Mouse (Mus musculus) lung, postnatal 0 days (tissue): ENCODE results near the gene Steap4. TPM values are rescaled to one million over a fixed set of nuclear protein-coding genes. Genes with fewer than 3 reads are reported as not detected.
"Not testable (repeated sequence)": the region's sequence is repeated elsewhere in the genome, so short reads cannot be mapped to it uniquely, and the experiment has no call there.

Experiments used
- ATAC-seq: fragments of 200-750 bp; cut with Nextera tagmentation; 2 replicates; pipeline ENCODE4 v1.8.0; 2017; ENCODE audit warnings: moderate library complexity
- DNase-seq: peaks from one replicate; pipeline ENCODE4 v3.0.0-alpha.2; 2016; ENCODE audit warnings: low spot score
- H3K27ac ChIP-seq: fragments of 300-500 bp; sonication (generic); 2 replicates; pipeline ENCODE4 v1.5.1; 2014; ENCODE audit warnings: antibody characterized with exemption, mild to moderate bottlenecking, low read length, mixed read lengths
- H3K27me3 ChIP-seq: fragments of 300-500 bp; sonication (generic); replicated peaks from 2 replicates; pipeline ENCODE4 v1.6.1; 2014; ENCODE audit warnings: low read length, mixed read lengths; ENCODE audit not compliant: insufficient read depth
- H3K36me3 ChIP-seq: fragments of 300-500 bp; sonication (generic); 2 replicates; pipeline ENCODE4 v1.6.1; 2014; ENCODE audit warnings: low read length, mixed read lengths; ENCODE audit not compliant: insufficient read depth
- H3K4me1 ChIP-seq: fragments of 300-500 bp; sonication (generic); 2 replicates; pipeline ENCODE4 v1.6.1; 2014; ENCODE audit warnings: antibody characterized with exemption, low read depth, low read length, mixed read lengths; ENCODE audit not compliant: insufficient read depth
- H3K4me2 ChIP-seq: fragments of 300-500 bp; sonication (generic); replicated peaks from 2 replicates; pipeline ENCODE4 v1.6.1; 2014; ENCODE audit warnings: low read depth, mild to moderate bottlenecking, low read length, moderate library complexity, mixed read lengths
- H3K4me3 ChIP-seq: fragments of 300-500 bp; sonication (generic); 2 replicates; pipeline ENCODE4 v1.5.1; 2014; ENCODE audit warnings: low read depth, low read length
- H3K9ac ChIP-seq: fragments of 300-500 bp; sonication (generic); replicated peaks from 2 replicates; pipeline ENCODE4 v1.6.1; 2014; ENCODE audit warnings: low read depth, mild to moderate bottlenecking
- H3K9me3 ChIP-seq: fragments of 300-500 bp; sonication (generic); 2 replicates; pipeline ENCODE4 v1.6.1; 2016; ENCODE audit warnings: low read length, mixed read lengths
- CTCF ChIP-seq: IDR thresholded peaks from 2 replicates; pipeline ENCODE4 v1.5.1; 2016; ENCODE audit warnings: antibody characterized with exemption, mild to moderate bottlenecking
- EP300 ChIP-seq: IDR thresholded peaks from 2 replicates; pipeline ENCODE4 v1.6.1; 2016; ENCODE audit warnings: antibody characterized with exemption, mild to moderate bottlenecking, control low read depth
- WGBS: fragments of 180-500 bp; shearing (Covaris S2); extraction: QIAGEN DNeasy Blood & Tissue Kit; methylation state at CpG from one replicate; pipeline ENCODE4 v1.1.7; 2014; 5-methylcytosine and 5-hydroxymethylcytosine counted together
- polyA plus RNA-seq: library from polyadenylated mRNA; unstranded; fragments of >200 nt; fragmentation: Nextera tagmentation; extraction: Ambion mirVana; gene quantifications from 2 replicates; pipeline ENCODE4 v1.2.1, GENCODE M21; 2015

Gene Steap4
- polyA plus RNA-seq, 1 experiment from 2014 or later, result 6.4 TPM

DNA sequence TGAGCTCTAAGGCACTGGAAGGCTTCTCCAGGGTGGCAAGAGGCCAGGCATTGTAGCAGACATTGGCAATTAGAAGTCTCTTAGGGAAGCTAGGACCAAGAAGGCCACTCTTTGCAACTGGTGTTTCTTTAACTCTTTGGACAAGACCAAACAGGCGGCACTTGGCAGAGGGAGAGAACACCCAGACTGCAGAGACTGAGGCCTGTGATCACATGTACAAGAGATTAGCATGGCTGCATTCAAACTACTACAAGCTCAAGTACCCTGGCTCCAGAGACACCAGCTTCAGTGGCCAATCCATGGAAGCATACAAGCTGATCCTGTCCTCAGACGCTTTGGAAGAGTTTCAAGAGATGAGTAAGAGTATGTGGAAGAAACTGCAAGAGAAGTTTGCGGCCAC lies 36.6 kb upstream of the Steap4 start:
- WGBS, result 77% methylated on average over 3 of the region's 3 CpGs
- H3K4me3 ChIP-seq, result no peak overlapping the region
- H3K27ac ChIP-seq, result no peak overlapping the region
- H3K4me2 ChIP-seq, result no peak overlapping the region
- H3K27me3 ChIP-seq, result no peaks in the 10 kb centered on the region
- H3K36me3 ChIP-seq, result no peaks in the 10 kb centered on the region
- H3K9ac ChIP-seq, result no peak overlapping the region
- no peaks in the 10 kb centered on the region for H3K4me1 ChIP-seq
- ATAC-seq (no peak), DNase-seq (no peak)
- no peaks in the 10 kb centered on the region for H3K9me3 ChIP-seq
- TF ChIP-seq EP300, result no peak

DNA sequence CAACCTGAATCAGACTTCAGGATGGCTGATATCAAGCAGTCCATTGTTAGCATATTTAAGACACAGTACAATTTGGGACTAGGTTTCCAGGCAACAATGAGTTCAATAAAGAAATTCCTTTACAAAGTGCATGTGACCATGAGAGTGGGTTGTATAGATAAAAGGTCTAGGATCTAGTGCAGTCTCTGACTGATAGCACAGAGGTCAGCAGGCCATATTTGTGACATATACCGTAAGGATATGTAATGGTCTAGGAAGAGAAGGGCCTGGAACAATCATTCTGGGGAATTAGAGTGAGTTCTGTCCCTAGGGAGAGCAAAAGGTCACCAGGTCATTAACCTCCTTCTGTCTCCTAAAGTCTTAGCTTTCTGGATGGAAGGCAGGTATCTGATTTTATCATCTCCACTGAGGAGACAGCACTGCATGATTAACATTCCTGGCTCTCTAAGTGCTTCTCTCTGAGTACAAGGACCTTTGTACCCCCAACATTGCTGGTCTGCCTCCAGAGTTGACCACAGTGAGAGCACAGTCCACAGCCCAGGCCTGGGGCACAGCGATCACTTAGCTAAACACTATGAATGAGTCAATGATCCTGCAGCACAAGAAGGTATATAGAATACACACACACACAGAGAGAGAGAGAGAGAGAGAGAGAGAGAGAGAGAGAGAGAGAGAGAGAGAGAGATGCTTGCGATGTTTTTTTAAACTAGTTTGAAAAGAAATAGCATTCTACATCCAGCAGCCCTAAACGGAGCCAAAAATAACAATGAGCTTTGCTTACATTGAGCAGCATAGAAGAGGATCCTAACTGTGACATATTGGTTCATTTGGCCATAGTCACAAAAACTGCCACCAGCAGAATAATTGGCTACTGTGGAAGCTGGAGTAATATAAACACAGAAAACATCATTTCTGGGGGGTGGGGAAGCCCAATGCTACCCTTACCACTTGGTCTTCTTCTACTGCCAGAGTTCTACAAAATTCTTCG lies 27.7 kb upstream of the Steap4 start:
- TF ChIP-seq EP300 (no peak), CTCF (no peak)
- no peak overlapping the region for H3K4me2 ChIP-seq
- no peak for DNase-seq
- H3K4me1 ChIP-seq, result no peaks in the 10 kb centered on the region
- no peak overlapping the region for H3K27ac ChIP-seq
- no peaks in the 10 kb centered on the region for H3K9me3 ChIP-seq
- H3K27me3 ChIP-seq, result no peaks in the 10 kb centered on the region
- no peak overlapping the region for H3K4me3 ChIP-seq
- 48% methylated on average over 5 of the region's 5 CpGs for WGBS
- H3K36me3 ChIP-seq, result no peaks in the 10 kb centered on the region
- ATAC-seq, result no peak
- H3K9ac ChIP-seq, result no peak overlapping the region

DNA sequence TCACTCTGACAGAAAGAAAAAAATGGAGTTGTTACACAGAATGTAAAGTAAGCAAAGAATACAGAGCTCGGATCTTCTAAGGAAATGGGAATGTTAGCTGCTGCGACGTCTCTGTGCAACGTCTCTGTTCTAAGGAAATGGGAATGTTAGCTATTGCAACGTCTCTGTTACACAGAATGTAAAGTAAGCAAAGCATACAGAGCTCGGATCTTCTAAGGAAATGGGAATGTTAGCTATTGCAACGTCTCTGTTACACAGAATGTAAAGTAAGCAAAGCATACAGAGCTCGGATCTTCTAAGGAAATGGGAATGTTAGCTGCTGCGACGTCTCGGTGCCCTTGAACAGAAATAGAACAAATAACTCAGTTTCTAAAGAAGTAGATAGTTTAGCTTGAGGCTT lies 26.8 kb upstream of the Steap4 start:
- not testable (repeated sequence) for H3K9ac ChIP-seq, H3K4me2 ChIP-seq, H3K27ac ChIP-seq, H3K4me3 ChIP-seq, ATAC-seq, H3K9me3 ChIP-seq, H3K27me3 ChIP-seq, H3K4me1 ChIP-seq, H3K36me3 ChIP-seq, DNase-seq
- WGBS, result 34% methylated on average over 11 of the region's 11 CpGs

DNA sequence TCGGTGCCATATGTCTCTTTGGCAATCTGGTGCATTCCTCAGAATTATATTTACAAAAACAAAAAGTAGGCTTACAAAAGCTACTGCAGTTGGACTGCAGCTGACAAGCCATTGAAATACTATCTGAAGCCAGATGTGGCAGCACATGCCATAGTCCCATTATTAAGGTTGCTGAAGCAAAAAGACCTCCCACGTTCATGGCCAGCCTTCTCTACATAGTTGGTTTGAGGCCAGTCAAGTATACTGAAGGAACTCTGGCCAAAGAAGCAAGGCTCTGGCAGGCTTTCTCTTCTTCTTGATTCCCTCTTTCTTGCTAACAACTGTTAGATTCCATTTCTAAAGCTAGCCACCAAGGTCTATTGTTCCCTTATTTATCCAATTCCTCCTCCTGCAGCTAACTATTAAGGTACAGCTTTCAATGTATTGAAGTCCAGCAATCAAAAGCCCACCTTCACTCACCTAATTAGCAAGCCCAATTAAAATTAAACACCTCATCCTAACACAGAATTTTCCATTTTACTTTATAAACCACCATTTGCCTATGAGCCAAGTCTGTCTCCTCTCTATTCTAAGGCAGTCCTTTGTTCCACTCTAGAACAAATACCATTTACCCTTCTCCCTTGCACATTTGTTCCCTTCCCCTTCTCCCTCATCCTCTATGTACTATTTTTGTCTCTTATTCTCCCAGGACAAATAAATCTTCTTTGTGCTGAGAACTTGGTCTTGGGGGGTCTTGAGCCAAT lies 26.2 kb upstream of the Steap4 start:
- H3K9ac ChIP-seq, result no peak overlapping the region
- ATAC-seq, result peak; percentile 44; the same call in 1 of the 2 replicates
- peak; percentile 50 for DNase-seq

DNA sequence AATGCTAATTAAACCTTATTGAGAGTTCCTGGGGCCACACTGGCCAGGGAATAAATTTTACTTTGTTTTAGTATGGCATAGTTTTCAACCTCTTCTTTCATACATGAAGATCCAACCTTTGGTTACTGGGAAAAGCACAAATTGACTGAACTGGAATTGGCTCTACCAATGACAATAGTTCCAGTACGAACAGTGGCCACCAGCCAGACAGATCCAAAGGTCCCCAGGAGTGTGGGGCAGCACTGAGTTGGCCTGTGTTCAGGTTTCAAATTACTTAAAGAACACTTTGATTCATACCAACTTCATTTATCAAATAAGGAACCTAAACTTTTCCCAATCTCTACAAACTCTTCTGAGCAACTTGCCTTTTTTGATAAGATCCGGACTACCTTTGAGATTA lies 5.4 kb upstream of the Steap4 start:
- WGBS, result 73% methylated on average over 2 of the region's 2 CpGs
- H3K4me3 ChIP-seq, result no peak overlapping the region
- no peak for TF ChIP-seq EP300
- TF ChIP-seq CTCF, result no peak
- H3K9ac ChIP-seq, result no peak overlapping the region
- no peak overlapping the region for H3K4me2 ChIP-seq
- no peak for ATAC-seq
- no peaks in the 10 kb centered on the region for H3K27me3 ChIP-seq
- H3K4me1 ChIP-seq, result no peaks in the 10 kb centered on the region
- H3K27ac ChIP-seq, result no peak overlapping the region
- H3K9me3 ChIP-seq, result no peaks in the 10 kb centered on the region
- H3K36me3 ChIP-seq, result no peaks in the 10 kb centered on the region
- no peak for DNase-seq

More for the DNA sequence above, 26.2 kb upstream of the Steap4 start:
- H3K4me1 ChIP-seq, result no peaks in the 10 kb centered on the region
- no peaks in the 10 kb centered on the region for H3K9me3 ChIP-seq
- no peaks in the 10 kb centered on the region for H3K36me3 ChIP-seq
- no peak for TF ChIP-seq EP300
- TF ChIP-seq CTCF, result no peak
- no peak overlapping the region for H3K27ac ChIP-seq
- H3K27me3 ChIP-seq, result no peaks in the 10 kb centered on the region
- H3K4me3 ChIP-seq, result no peak overlapping the region
- H3K4me2 ChIP-seq, result no peak overlapping the region
- WGBS, result 42% methylated on average over 2 of the region's 2 CpGs

DNA sequence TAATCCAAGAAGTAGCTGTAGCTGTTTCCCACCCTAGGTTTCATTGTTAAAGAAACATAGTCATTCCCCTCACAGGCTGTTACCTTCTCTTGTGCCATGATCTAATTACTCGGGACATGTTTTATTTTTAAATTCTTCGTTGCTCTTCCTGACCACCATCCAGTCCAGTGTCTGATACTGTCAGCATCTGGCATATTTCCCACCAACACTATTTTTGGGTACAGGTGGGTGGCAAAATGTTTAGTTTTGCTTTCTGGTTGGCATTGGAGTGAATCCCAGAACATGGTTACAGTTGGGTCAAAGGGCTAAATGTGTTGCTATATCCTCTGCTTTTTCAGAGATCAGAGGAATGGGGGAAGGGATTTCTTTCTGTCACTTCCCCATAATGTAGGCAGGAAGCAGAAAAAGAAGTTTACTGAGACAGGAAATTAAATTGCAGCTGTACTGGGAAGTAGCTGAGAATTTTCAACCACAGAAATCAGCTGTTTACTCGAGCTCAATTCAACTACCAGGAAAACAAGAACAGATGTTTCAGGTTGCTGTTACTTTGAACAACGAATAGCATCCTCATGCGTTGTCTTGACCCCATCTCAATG lies 4.8 kb upstream of the Steap4 start:
- Histone ChIP-seq H3K36me3 (no peaks in the 10 kb centered on the region), H3K4me2 (no peak overlapping the region), H3K4me1 (no peaks in the 10 kb centered on the region), H3K4me3 (no peak overlapping the region), H3K9me3 (no peaks in the 10 kb centered on the region), H3K27ac (no peak overlapping the region), H3K9ac (no peak overlapping the region), H3K27me3 (no peaks in the 10 kb centered on the region)
- TF ChIP-seq EP300 (no peak), CTCF (no peak)
- DNase-seq (no peak), ATAC-seq (no peak)
- 37% methylated on average over 5 of the region's 5 CpGs for WGBS
